Mouse (Mus musculus) lung, postnatal 0 days (tissue): ENCODE measurements around the gene Gng7. TPM values are rescaled to one million over a fixed set of nuclear protein-coding genes. Genes with fewer than 3 reads are reported as not detected.
A peak's percentile ranks its signal among the peaks of the same experiment; 100 is the strongest.

ENCODE experiments used
- ATAC-seq: fragments of 200-750 bp; cut with Nextera tagmentation; 2 replicates; pipeline ENCODE4 v1.8.0; 2017; ENCODE audit warnings: moderate library complexity
- DNase-seq: peaks from one replicate; pipeline ENCODE4 v3.0.0-alpha.2; 2016; ENCODE audit warnings: low spot score
- H3K27ac ChIP-seq: fragments of 300-500 bp; sonication (generic); 2 replicates; pipeline ENCODE4 v1.5.1; 2014; ENCODE audit warnings: antibody characterized with exemption, mild to moderate bottlenecking, low read length, mixed read lengths
- H3K27me3 ChIP-seq: fragments of 300-500 bp; sonication (generic); replicated peaks from 2 replicates; pipeline ENCODE4 v1.6.1; 2014; ENCODE audit warnings: low read length, mixed read lengths; ENCODE audit not compliant: insufficient read depth
- H3K36me3 ChIP-seq: fragments of 300-500 bp; sonication (generic); 2 replicates; pipeline ENCODE4 v1.6.1; 2014; ENCODE audit warnings: low read length, mixed read lengths; ENCODE audit not compliant: insufficient read depth
- H3K4me1 ChIP-seq: fragments of 300-500 bp; sonication (generic); 2 replicates; pipeline ENCODE4 v1.6.1; 2014; ENCODE audit warnings: antibody characterized with exemption, low read depth, low read length, mixed read lengths; ENCODE audit not compliant: insufficient read depth
- H3K4me2 ChIP-seq: fragments of 300-500 bp; sonication (generic); replicated peaks from 2 replicates; pipeline ENCODE4 v1.6.1; 2014; ENCODE audit warnings: low read depth, mild to moderate bottlenecking, low read length, moderate library complexity, mixed read lengths
- H3K4me3 ChIP-seq: fragments of 300-500 bp; sonication (generic); 2 replicates; pipeline ENCODE4 v1.5.1; 2014; ENCODE audit warnings: low read depth, low read length
- H3K9ac ChIP-seq: fragments of 300-500 bp; sonication (generic); replicated peaks from 2 replicates; pipeline ENCODE4 v1.6.1; 2014; ENCODE audit warnings: low read depth, mild to moderate bottlenecking
- H3K9me3 ChIP-seq: fragments of 300-500 bp; sonication (generic); 2 replicates; pipeline ENCODE4 v1.6.1; 2016; ENCODE audit warnings: low read length, mixed read lengths
- CTCF ChIP-seq: IDR thresholded peaks from 2 replicates; pipeline ENCODE4 v1.5.1; 2016; ENCODE audit warnings: antibody characterized with exemption, mild to moderate bottlenecking
- EP300 ChIP-seq: IDR thresholded peaks from 2 replicates; pipeline ENCODE4 v1.6.1; 2016; ENCODE audit warnings: antibody characterized with exemption, mild to moderate bottlenecking, control low read depth
- WGBS: fragments of 180-500 bp; shearing (Covaris S2); extraction: QIAGEN DNeasy Blood & Tissue Kit; methylation state at CpG from one replicate; pipeline ENCODE4 v1.1.7; 2014; 5-methylcytosine and 5-hydroxymethylcytosine counted together
- polyA plus RNA-seq: library from polyadenylated mRNA; unstranded; fragments of >200 nt; fragmentation: Nextera tagmentation; extraction: Ambion mirVana; gene quantifications from 2 replicates; pipeline ENCODE4 v1.2.1, GENCODE M21; 2015

Gng7 gene
- polyA plus RNA-seq, 1 experiment from 2014 or later = 1.0 TPM

GRCm38 (mm10) chr10:80901409-80902272 lies 113.1 kb downstream of the Gng7 start:
- H3K4me3 ChIP-seq = no peak overlapping the region
- 86% methylated on average over 19 of the region's 19 CpGs for WGBS
- H3K9ac ChIP-seq = no peak overlapping the region

DNA sequence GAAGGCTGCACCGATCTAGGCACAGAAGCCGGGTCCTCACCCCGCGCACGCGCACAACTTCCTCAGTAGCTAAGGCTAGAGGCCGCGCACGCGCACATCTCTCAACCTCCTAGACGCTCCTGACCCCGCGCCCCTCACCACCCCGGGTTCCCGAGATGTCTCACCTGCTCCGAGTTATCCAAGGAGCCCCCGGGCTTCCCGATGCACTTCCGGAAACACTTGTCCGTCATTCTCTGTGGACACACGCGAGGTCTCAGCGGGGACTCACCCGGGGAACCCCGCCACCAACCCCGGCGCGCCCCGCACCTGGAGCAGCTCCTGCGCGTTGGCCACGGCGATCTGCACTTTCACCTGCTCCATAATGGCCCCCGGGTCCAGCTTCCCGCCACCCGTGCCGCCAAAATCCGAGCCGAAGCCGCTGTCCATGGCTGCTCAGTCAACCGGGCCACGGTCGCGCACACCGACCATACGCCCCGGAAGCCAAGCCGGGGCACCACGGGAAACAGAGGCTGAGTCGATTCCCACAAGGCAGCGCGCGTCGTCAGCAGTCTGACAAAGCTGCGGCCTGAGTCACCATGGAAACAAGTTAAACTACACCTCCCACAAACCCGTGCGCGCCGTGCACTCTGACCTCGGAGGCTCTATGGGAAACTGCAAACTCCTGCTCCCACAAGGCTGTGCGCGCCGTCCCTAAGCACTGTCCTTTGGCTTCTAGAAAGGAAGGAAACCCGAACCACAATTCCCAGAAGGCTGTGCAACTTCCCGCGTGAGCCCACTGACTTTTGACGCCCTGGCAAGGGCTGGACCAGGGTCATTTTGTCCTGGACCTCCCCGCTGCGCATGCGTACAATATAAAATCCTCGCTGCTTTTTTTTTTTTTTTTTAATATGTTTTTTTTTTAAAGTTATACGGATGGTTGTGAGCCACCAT lies 114.2 kb downstream of the Gng7 start, which contains the start of gene Timm13:
Timm13 (minus strand) TSS at position 652 of the 930 bp plus-strand sequence.
- H3K4me3 ChIP-seq = peak within 1 kb of the TSS; percentile 92
- TF ChIP-seq CTCF (no peak), EP300 (peak; percentile 30)
- H3K27ac ChIP-seq = 0 out of 2 replicates have a peak within 1 kb of the TSS, but pooled peaks have one; percentile 10
- H3K27me3 ChIP-seq = no peaks in the 10 kb centered on the region
- ATAC-seq (peak; percentile 98), DNase-seq (peak; percentile 100)
- peak within 1 kb of the TSS; percentile 55 for H3K9ac ChIP-seq
- under 1% methylated on average over 72 of the region's 72 CpGs for WGBS
- H3K4me2 ChIP-seq = peak within 1 kb of the TSS; percentile 69
- no peaks in the 10 kb centered on the region for H3K36me3 ChIP-seq
- no peaks in the 10 kb centered on the region for H3K9me3 ChIP-seq
- peaks cover 10% of the 10 kb centered on the region for H3K4me1 ChIP-seq

More at GRCm38 (mm10) chr10:80901409-80902272, 113.1 kb downstream of the Gng7 start:
- no peaks in the 10 kb centered on the region for H3K9me3 ChIP-seq
- peaks cover 10% of the 10 kb centered on the region for H3K4me1 ChIP-seq
- no peaks in the 10 kb centered on the region for H3K27me3 ChIP-seq
- no peak for DNase-seq
- H3K27ac ChIP-seq = 0 out of 2 replicates have a peak overlapping the region, but pooled peaks have one; percentile 10
- no peak for ATAC-seq
- no peak for TF ChIP-seq CTCF
- TF ChIP-seq EP300 = no peak
- peak overlapping the region; percentile 69 for H3K4me2 ChIP-seq
- no peaks in the 10 kb centered on the region for H3K36me3 ChIP-seq

DNA sequence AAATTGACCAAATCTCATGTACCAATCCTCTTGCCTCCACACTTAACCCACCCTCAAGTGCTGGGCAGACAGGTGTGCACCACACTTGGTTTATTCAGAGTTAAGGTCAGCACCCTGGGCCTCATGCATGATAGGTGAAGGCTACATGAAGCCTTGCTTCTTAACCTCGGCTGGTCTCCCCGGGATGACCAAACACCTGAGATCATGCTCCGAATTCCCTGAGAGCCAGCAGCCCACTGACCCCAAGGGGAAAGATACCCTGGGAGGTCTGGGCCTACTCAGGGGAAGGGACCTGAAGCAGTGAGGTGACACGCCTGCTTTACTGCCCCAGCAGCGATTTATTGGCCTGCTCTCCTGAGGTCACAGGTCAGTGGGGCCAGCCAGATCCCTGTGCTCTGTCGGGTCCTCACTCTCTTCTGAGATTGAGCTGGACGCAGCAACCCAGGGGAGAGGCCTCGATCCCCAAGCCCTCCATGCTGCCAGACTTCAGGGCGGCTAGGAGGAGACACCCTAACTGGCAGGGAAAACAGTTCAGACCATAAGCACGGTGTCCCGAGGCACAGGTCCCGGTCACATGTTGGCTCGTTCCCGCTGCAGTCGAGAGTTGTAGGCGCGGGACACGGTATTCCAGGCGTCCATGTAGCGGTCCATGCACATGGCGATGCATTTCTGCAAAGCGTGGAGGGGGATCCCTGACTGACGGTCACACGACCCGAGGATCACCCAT lies 115.0 kb downstream of the Gng7 start:
- Histone ChIP-seq H3K27ac (no peak overlapping the region), H3K36me3 (no peaks in the 10 kb centered on the region), H3K4me2 (peak overlapping the region; percentile 69), H3K9ac (peak overlapping the region; percentile 55), H3K4me1 (peaks cover 10% of the 10 kb centered on the region), H3K9me3 (no peaks in the 10 kb centered on the region), H3K27me3 (no peaks in the 10 kb centered on the region), H3K4me3 (peak overlapping the region; percentile 92)
- WGBS = 15% methylated on average over 25 of the region's 25 CpGs
- no peak for ATAC-seq
- TF ChIP-seq CTCF (no peak), EP300 (no peak)
- DNase-seq = no peak

DNA sequence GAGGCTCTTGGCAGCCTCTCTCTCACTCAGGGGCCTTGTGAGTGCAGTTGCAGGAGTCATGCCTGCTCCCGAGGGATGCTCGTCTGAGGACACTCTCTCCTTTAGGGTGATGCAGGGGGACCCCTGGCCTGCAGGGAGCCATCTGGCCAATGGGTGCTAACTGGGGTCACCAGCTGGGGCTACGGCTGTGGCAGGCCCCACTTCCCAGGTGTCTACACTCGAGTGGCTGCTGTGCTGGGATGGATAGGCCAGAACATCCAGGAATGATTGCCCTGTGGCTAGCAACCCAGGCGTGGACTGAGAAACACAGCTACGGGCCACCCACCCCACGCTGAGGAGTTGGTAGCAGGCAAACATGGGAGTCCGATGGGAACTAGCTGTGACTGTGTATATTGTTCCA lies 115.7 kb downstream of the Gng7 start:
- no peak overlapping the region for H3K9ac ChIP-seq
- no peaks in the 10 kb centered on the region for H3K9me3 ChIP-seq
- no peak overlapping the region for H3K4me2 ChIP-seq
- H3K36me3 ChIP-seq = no peaks in the 10 kb centered on the region
- 87% methylated on average over 8 of the region's 8 CpGs for WGBS
- peaks cover 10% of the 10 kb centered on the region for H3K4me1 ChIP-seq
- DNase-seq (no peak), ATAC-seq (no peak)
- no peak overlapping the region for H3K27ac ChIP-seq
- H3K4me3 ChIP-seq = no peak overlapping the region
- TF ChIP-seq CTCF (no peak), EP300 (no peak)
- H3K27me3 ChIP-seq = no peaks in the 10 kb centered on the region

Other genes starting within 250 kb of the Gng7 start
- 27.0 and 29.4 TPM in 2 replicates for gene Sf3a2, start 216.7 kb downstream of the Gng7 start, polyA plus RNA-seq
- 59.9 and 69.1 TPM in 2 replicates for gene Plekhj1, start 216.3 kb downstream of the Gng7 start, polyA plus RNA-seq
- gene Amh, start 209.7 kb downstream of the Gng7 start, polyA plus RNA-seq = 0.07 TPM in 1 of 2 replicates, not detected in the other
- 0.25 TPM in 1 of 2 replicates, not detected in the other for gene Jsrp1, start 201.4 kb downstream of the Gng7 start, polyA plus RNA-seq
- 1,344 and 1,416 TPM in 2 replicates for gene Oaz1, start 188.3 kb downstream of the Gng7 start, polyA plus RNA-seq
- not detected in 2 replicates for gene Lingo3, start 170.9 kb downstream of the Gng7 start, polyA plus RNA-seq
- 129 and 138 TPM in 2 replicates for gene Lsm7, start 159.7 kb downstream of the Gng7 start, polyA plus RNA-seq
- 26.5 and 26.8 TPM in 2 replicates for gene Sppl2b, start 159.7 kb downstream of the Gng7 start, polyA plus RNA-seq
- 0.04 TPM in 1 of 2 replicates, not detected in the other for gene Tmprss9, start 143.1 kb downstream of the Gng7 start, polyA plus RNA-seq
- 211 and 233 TPM in 2 replicates for gene Timm13, start 114.0 kb downstream of the Gng7 start, polyA plus RNA-seq
- 6.9 and 7.3 TPM in 2 replicates for gene Lmnb2, start 96.7 kb downstream of the Gng7 start, polyA plus RNA-seq
- 131 and 145 TPM in 2 replicates for gene Gadd45b, start 84.9 kb downstream of the Gng7 start, polyA plus RNA-seq
- not detected in 2 replicates for gene Diras1, start 10.7 kb upstream of the Gng7 start, polyA plus RNA-seq
- 15.4 and 16.0 TPM in 2 replicates for gene Slc39a3, start 22.5 kb upstream of the Gng7 start, polyA plus RNA-seq
- gene Sgta, start 45.2 kb upstream of the Gng7 start, polyA plus RNA-seq = 102 and 103 TPM in 2 replicates
- 14.0 and 15.1 TPM in 2 replicates for gene Thop1, start 55.1 kb upstream of the Gng7 start, polyA plus RNA-seq
- gene Creb3l3, start 83.9 kb upstream of the Gng7 start, polyA plus RNA-seq = 0.40 and 0.57 TPM in 2 replicates
- gene Map2k2, start 91.0 kb upstream of the Gng7 start, polyA plus RNA-seq = 118 and 121 TPM in 2 replicates
- gene Zbtb7a, start 120.3 kb upstream of the Gng7 start, polyA plus RNA-seq = 58.2 and 62.0 TPM in 2 replicates
- 27.9 TPM in 2 replicates for gene Pias4, start 153.0 kb upstream of the Gng7 start, polyA plus RNA-seq
- 509 and 537 TPM in 2 replicates for gene Eef2, start 161.7 kb upstream of the Gng7 start, polyA plus RNA-seq
- 48.9 and 50.2 TPM in 2 replicates for gene Dapk3, start 168.1 kb upstream of the Gng7 start, polyA plus RNA-seq
- gene 4930442H23Rik, start 168.9 kb upstream of the Gng7 start, polyA plus RNA-seq = 0.16 and 0.25 TPM in 2 replicates
- 0.80 and 0.92 TPM in 2 replicates for gene Nmrk2, start 187.1 kb upstream of the Gng7 start, polyA plus RNA-seq
- not detected in 2 replicates for gene Atcay, start 215.9 kb upstream of the Gng7 start, polyA plus RNA-seq
- gene Zfr2, start 218.2 kb upstream of the Gng7 start, polyA plus RNA-seq = 2.3 and 2.4 TPM in 2 replicates
- 1.5 and 1.6 TPM in 2 replicates for gene Matk, start 238.0 kb upstream of the Gng7 start, polyA plus RNA-seq